Mouse (Mus musculus) CH12.LX (cell line): ENCODE measurements around the gene Tcam1. TPM values are rescaled to one million over a fixed set of nuclear protein-coding genes. Genes with fewer than 3 reads are reported as not detected.

Source experiments
- DNase-seq: peaks from one replicate; pipeline ENCODE4 v3.0.0-alpha.2; 2013; ENCODE audit errors: extremely low read depth
- H3K27ac ChIP-seq: 2 replicates; pipeline ENCODE4 v1.5.1; 2012; ENCODE audit warnings: low read depth, mild to moderate bottlenecking, control low read depth, moderate library complexity; ENCODE audit not compliant: insufficient read depth
- H3K27me3 ChIP-seq: replicated peaks from 2 replicates; pipeline ENCODE3; 2012; ENCODE audit warnings: inconsistent platforms
- H3K36me3 ChIP-seq, 2 experiments: replicated peaks in 1 of 2; 2 replicates each; pipeline versions ENCODE3 to v1.6.1; 2012; ENCODE audit warnings: inconsistent platforms in 1 of 2, low read length in 1 of 2, mild to moderate bottlenecking in 1 of 2, mixed read lengths in 1 of 2, moderate library complexity in 1 of 2; ENCODE audit not compliant: control insufficient read depth in 1 of 2, insufficient read depth in 1 of 2
- H3K4me1 ChIP-seq, 2 experiments: 2 replicates each; pipeline ENCODE4 v1.6.1; 2012; ENCODE audit warnings: inconsistent platforms in 1 of 2, moderate library complexity in 1 of 2; ENCODE audit not compliant: insufficient read depth in 2 of 2, control insufficient read depth in 1 of 2
- H3K4me2 ChIP-seq: 2 replicates; pipeline ENCODE4 v1.6.1; 2012; ENCODE audit warnings: low read depth, mild to moderate bottlenecking, control low read depth; ENCODE audit not compliant: poor library complexity, insufficient read depth, severe bottlenecking
- H3K4me3 ChIP-seq, 3 experiments: fragments of 150-350 bp in 1 of 3; sonication (generic) in 1 of 3; replicated peaks in 1 of 3; 2 replicates each; pipeline versions ENCODE3 to v1.5.1; 2011 to 2012; ENCODE audit warnings: low read depth in 2 of 3, low read length in 2 of 3, mild to moderate bottlenecking in 2 of 3, moderate library complexity in 2 of 3, control low read depth in 1 of 3, improper control_type of control experiment in 1 of 3, inconsistent platforms in 1 of 3, mixed read lengths in 1 of 3; ENCODE audit not compliant: poor library complexity in 1 of 3
- H3K79me2 ChIP-seq: replicated peaks from 2 replicates; pipeline ENCODE4 v1.6.1; 2012; ENCODE audit warnings: mild to moderate bottlenecking, moderate library complexity; ENCODE audit not compliant: control insufficient read depth, poor library complexity, insufficient read depth, severe bottlenecking; ENCODE audit errors: extremely low read depth
- H3K9ac ChIP-seq: 2 replicates; pipeline ENCODE4 v1.6.1; 2012; ENCODE audit warnings: low read depth, mild to moderate bottlenecking, control low read depth, moderate library complexity; ENCODE audit not compliant: insufficient read depth
- H3K9me3 ChIP-seq: replicated peaks from 2 replicates; pipeline ENCODE3; 2012; ENCODE audit warnings: low read length, inconsistent platforms, mixed read lengths
- CHD1 ChIP-seq: IDR thresholded peaks from 2 replicates; pipeline ENCODE4 v1.6.1; 2012; ENCODE audit warnings: low read depth, low read length, improper control_type of control experiment, inconsistent platforms
- E2F4 ChIP-seq: IDR thresholded peaks from 2 replicates; pipeline ENCODE4 v1.6.1; 2011; ENCODE audit warnings: low read depth, low read length, improper control_type of control experiment; ENCODE audit not compliant: insufficient replicate concordance
- ELF1 ChIP-seq: IDR thresholded peaks from 2 replicates; pipeline ENCODE4 v1.6.1; 2014; ENCODE audit warnings: low read depth, mild to moderate bottlenecking, inconsistent platforms, low read length, improper control_type of control experiment
- ETS1 ChIP-seq: conservative IDR thresholded peaks from 2 replicates; pipeline ENCODE4 v1.6.1; 2012; ENCODE audit warnings: low read depth, mild to moderate bottlenecking, inconsistent platforms, low read length, improper control_type of control experiment, moderate library complexity
- GABPA ChIP-seq: IDR thresholded peaks from 2 replicates; pipeline ENCODE4 v1.6.1; 2012; ENCODE audit warnings: low read depth, low read length, improper control_type of control experiment, inconsistent platforms; ENCODE audit not compliant: insufficient replicate concordance
- HCFC1 ChIP-seq: IDR thresholded peaks from 2 replicates; pipeline ENCODE4 v1.6.1; 2012; ENCODE audit warnings: low read depth, mild to moderate bottlenecking, inconsistent platforms, low read length, improper control_type of control experiment
- JUN ChIP-seq: IDR thresholded peaks from 2 replicates; pipeline ENCODE4 v1.6.1; 2011; ENCODE audit warnings: low read depth, mild to moderate bottlenecking, low read length, improper control_type of control experiment, moderate library complexity; ENCODE audit not compliant: insufficient read depth
- JUND ChIP-seq: conservative IDR thresholded peaks from 2 replicates; pipeline ENCODE4 v1.6.1; 2011; ENCODE audit warnings: low read depth, low read length, improper control_type of control experiment
- KAT2A ChIP-seq: IDR thresholded peaks from 2 replicates; pipeline ENCODE4 v1.6.1; 2012; ENCODE audit warnings: low read length, improper control_type of control experiment, inconsistent platforms; ENCODE audit not compliant: insufficient replicate concordance
- MAFK ChIP-seq: IDR thresholded peaks from 2 replicates; pipeline ENCODE4 v1.6.1; 2011; ENCODE audit warnings: low read length, improper control_type of control experiment; ENCODE audit not compliant: insufficient replicate concordance
- MAX ChIP-seq: IDR thresholded peaks from 2 replicates; pipeline ENCODE4 v1.6.1; 2011; ENCODE audit warnings: low read length, improper control_type of control experiment
- MAZ ChIP-seq: IDR thresholded peaks from 2 replicates; pipeline ENCODE4 v1.6.1; 2012; ENCODE audit warnings: low read depth, mild to moderate bottlenecking, inconsistent platforms, low read length, improper control_type of control experiment, moderate library complexity
- MXI1 ChIP-seq: IDR thresholded peaks from 2 replicates; pipeline ENCODE4 v1.6.1; 2011; ENCODE audit warnings: mild to moderate bottlenecking, low read depth, low read length, improper control_type of control experiment
- MYC ChIP-seq: IDR thresholded peaks from 2 replicates; pipeline ENCODE4 v1.6.1; 2011; ENCODE audit warnings: low read depth, mild to moderate bottlenecking, improper control_type of control experiment, low read length
- NRF1 ChIP-seq: IDR thresholded peaks from 2 replicates; pipeline ENCODE4 v1.6.1; 2014; ENCODE audit warnings: low read depth, mild to moderate bottlenecking, inconsistent platforms, low read length, improper control_type of control experiment, moderate library complexity
- PAX5 ChIP-seq: IDR thresholded peaks from 2 replicates; pipeline ENCODE4 v1.6.1; 2012; ENCODE audit warnings: low read length, inconsistent platforms, mixed read lengths
- POLR2AphosphoS2 ChIP-seq: IDR thresholded peaks from 2 replicates; pipeline ENCODE4 v1.6.1; 2011; ENCODE audit warnings: low read depth, low read length, improper control_type of control experiment
- SIN3A ChIP-seq: IDR thresholded peaks from 2 replicates; pipeline ENCODE4 v1.6.1; 2012; ENCODE audit warnings: low read length, improper control_type of control experiment, inconsistent platforms
- TCF12 ChIP-seq: IDR thresholded peaks from 2 replicates; pipeline ENCODE4 v1.6.1; 2014; ENCODE audit warnings: low read depth, mild to moderate bottlenecking, inconsistent platforms, low read length, improper control_type of control experiment
- UBTF ChIP-seq: IDR thresholded peaks from 2 replicates; pipeline ENCODE4 v1.6.1; 2012; ENCODE audit warnings: low read depth, mild to moderate bottlenecking, inconsistent platforms, low read length, improper control_type of control experiment, moderate library complexity
- USF1 ChIP-seq: IDR thresholded peaks from 2 replicates; pipeline ENCODE4 v1.6.1; 2014; ENCODE audit warnings: low read depth, mild to moderate bottlenecking, inconsistent platforms, low read length, improper control_type of control experiment
- USF2 ChIP-seq: conservative IDR thresholded peaks from 2 replicates; pipeline ENCODE4 v1.6.1; 2011; ENCODE audit warnings: low read depth, low read length, improper control_type of control experiment
- ZC3H11A ChIP-seq: IDR thresholded peaks from 2 replicates; pipeline ENCODE4 v1.6.1; 2012; ENCODE audit warnings: low read depth, mild to moderate bottlenecking, inconsistent platforms, low read length, improper control_type of control experiment
- ZMIZ1 ChIP-seq: IDR thresholded peaks from 2 replicates; pipeline ENCODE4 v1.6.1; 2012; ENCODE audit warnings: low read depth, mild to moderate bottlenecking, inconsistent platforms, low read length, improper control_type of control experiment
- ZNF384 ChIP-seq: IDR thresholded peaks from 2 replicates; pipeline ENCODE4 v1.6.1; 2012; ENCODE audit warnings: low read depth, low read length, improper control_type of control experiment, inconsistent platforms
- dilution Hi-C: fragments of 300-500 bp; cut with MboI; formaldehyde crosslinking; loops from 2 replicates; pipeline ENCODE4 v1.14.3; 2020; ENCODE audit warnings: low sequenced_read_pairs; ENCODE audit not compliant: extremely low pct_unique_long_range_greater_than_20kb, extremely low pct_ligation_motif_present
- in situ Hi-C: fragments of 300-500 bp; cut with MboI; formaldehyde crosslinking; loops from 3 replicates; pipeline ENCODE4 v1.14.3; 2019; ENCODE audit warnings: low sequenced_read_pairs, low pct_ligation_motif_present, low pct_unique_long_range_greater_than_20kb, mixed read lengths
- polyA plus RNA-seq: library from polyadenylated mRNA; unstranded; fragments of >175 nt; gene quantifications from 2 replicates; pipeline ENCODE4 v1.2.1, GENCODE M21; 2012; ENCODE audit warnings: low read depth; ENCODE audit not compliant: insufficient read length
- total RNA-seq, 2 experiments: library from RNA; depleted of rRNA; stranded (reverse); fragments of 300-350 nt in 1 of 2; fragments of >200 nt in 1 of 2; gene quantifications; 2 replicates each; pipeline ENCODE4 v1.2.3; 2012 to 2014

Gene Tcam1
- total and polyA plus RNA-seq, 3 experiments = 0.82 to 5.9 (median 0.99) TPM

GRCm38 (mm10) chr11:106260826-106261450 is 15.5 kb upstream of the Tcam1 start:
- Histone ChIP-seq H3K4me2 (no peak overlapping the region), H3K9ac (no peak overlapping the region), H3K79me2 (peaks cover 39% of the 10 kb centered on the region), H3K4me3 (no peak overlapping the region), H3K27ac (no peak overlapping the region), H3K36me3 (peaks cover 73 to 83% of the 10 kb centered on the region in 2 experiments), H3K9me3 (no peaks in the 10 kb centered on the region), H3K4me1 (peaks cover 3 to 21% of the 10 kb centered on the region in 2 experiments; a peak in 3 of 4 replicates), H3K27me3 (no peaks in the 10 kb centered on the region)
- no peak for TF ChIP-seq GABPA
- 0 out of 2 replicates have a peak, but pooled peaks have one; percentile 12 for TF ChIP-seq POLR2AphosphoS2
- DNase-seq = no peak
- dilution Hi-C loops = no loop called here
- in situ Hi-C loops = no loop called here

DNA sequence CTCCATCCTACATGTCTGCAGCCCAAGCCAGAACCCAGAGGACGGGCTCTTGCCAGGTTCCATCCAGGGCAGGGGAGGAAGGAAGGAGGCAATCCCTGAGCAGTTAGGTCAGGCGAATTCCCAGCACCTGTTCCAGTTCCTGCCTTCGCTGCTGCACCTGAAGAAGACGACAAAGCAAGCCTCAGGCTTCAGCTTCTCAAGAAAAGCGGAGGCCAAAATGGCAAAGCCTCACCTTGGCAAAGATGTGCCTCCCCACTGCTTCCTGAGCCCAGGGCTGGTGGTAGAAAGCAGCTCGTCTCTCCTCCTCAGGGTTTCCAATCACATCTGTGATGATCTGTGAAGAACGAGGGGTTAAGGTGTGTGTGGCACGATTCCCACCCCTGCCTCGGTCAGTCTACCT is 12.5 kb upstream of the Tcam1 start:
- dilution Hi-C loops (no loop called here), in situ Hi-C loops (no loop called here)
- no peaks in the 10 kb centered on the region for H3K9me3 ChIP-seq
- H3K79me2 ChIP-seq = peaks cover 21% of the 10 kb centered on the region
- H3K9ac ChIP-seq = no peak overlapping the region
- DNase-seq = no peak
- peaks cover 80 to 89% of the 10 kb centered on the region in 2 experiments for H3K36me3 ChIP-seq
- H3K4me1 ChIP-seq = peaks cover 7 to 34% of the 10 kb centered on the region in 2 experiments; a peak in 3 of 4 replicates
- no peaks in the 10 kb centered on the region for H3K27me3 ChIP-seq
- no peak overlapping the region for H3K4me3 ChIP-seq
- no peak for TF ChIP-seq UBTF
- TF ChIP-seq JUN = no peak
- no peak for TF ChIP-seq GABPA
- no peak for TF ChIP-seq ELF1
- no peak for TF ChIP-seq MYC
- TF ChIP-seq USF1 = no peak
- TF ChIP-seq CHD1 = no peak
- no peak for TF ChIP-seq ZNF384
- no peak for TF ChIP-seq NRF1
- no peak for TF ChIP-seq KAT2A
- TF ChIP-seq MAFK = no peak
- no peak overlapping the region for H3K27ac ChIP-seq
- no peak overlapping the region for H3K4me2 ChIP-seq

DNA sequence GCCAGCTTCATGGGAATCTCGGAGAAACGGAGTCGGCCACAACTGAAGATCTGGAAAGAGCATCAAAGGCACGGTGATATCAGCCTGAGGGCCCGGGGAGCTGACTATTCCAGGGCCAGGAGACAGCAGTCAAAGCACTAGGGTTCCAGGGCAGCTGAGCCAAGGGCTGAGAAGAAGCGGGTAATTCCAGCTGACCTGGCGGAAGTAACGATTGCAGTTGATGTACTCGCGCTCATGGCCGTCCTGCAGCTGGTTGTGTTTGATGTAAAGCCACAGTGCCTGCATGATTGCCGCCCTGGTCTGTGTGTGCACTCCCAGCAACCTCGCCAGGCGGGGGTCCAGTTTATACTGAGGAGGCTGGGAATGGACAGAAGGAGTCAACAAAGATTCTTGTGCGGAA is 11.5 kb upstream of the Tcam1 start:
- Histone ChIP-seq H3K27ac (no peak overlapping the region), H3K27me3 (no peaks in the 10 kb centered on the region), H3K36me3 (peaks cover 74 to 82% of the 10 kb centered on the region in 2 experiments), H3K9me3 (no peaks in the 10 kb centered on the region), H3K4me2 (no peak overlapping the region), H3K9ac (no peak overlapping the region), H3K4me1 (peaks cover 10 to 41% of the 10 kb centered on the region in 2 experiments), H3K79me2 (peaks cover 24% of the 10 kb centered on the region), H3K4me3 (no peak overlapping the region)
- dilution Hi-C loops (no loop called here), in situ Hi-C loops (no loop called here)
- TF ChIP-seq ELF1 (no peak), SIN3A (no peak), MAX (no peak), ZMIZ1 (no peak), MAZ (no peak), JUND (no peak), ZC3H11A (no peak), GABPA (no peak), ETS1 (no peak), MXI1 (no peak), TCF12 (no peak), E2F4 (no peak), USF2 (no peak), NRF1 (no peak), HCFC1 (no peak), PAX5 (no peak)
- no peak for DNase-seq
